Mouse (Mus musculus): ENCODE data around the gene Dph2. TPM values are rescaled to one million over a fixed set of nuclear protein-coding genes. Genes with fewer than 3 reads are reported as not detected.

The Dph2 gene
- 23.9 and 27.7 TPM in 2 replicates for polyA plus RNA-seq (2014; fragmentation: Nextera tagmentation; extraction: Ambion mirVana)

- peak within 1 kb of the TSS; percentile 60 for H3K9ac ChIP-seq (ENCODE audit: low read length)
- ATAC-seq (ENCODE audit: low FRiP score) (peak; percentile 87), DNase-seq (ENCODE audit: low spot score, missing footprints) (peak; percentile 98)
- H3K4me2 ChIP-seq, result peak within 1 kb of the TSS; percentile 55
- H3K36me3 ChIP-seq (ENCODE audit: control insufficient read depth, insufficient read depth, low read length), result peaks cover 8% of the 10 kb centered on the region; the same call in 1 of the 2 replicates
- peak within 1 kb of the TSS; percentile 74 for H3K4me3 ChIP-seq (ENCODE audit: low read depth, low read length)
- H3K27me3 ChIP-seq (ENCODE audit: control insufficient read depth, insufficient read depth, low read length), result no peaks in the 10 kb centered on the region
- H3K27ac ChIP-seq (ENCODE audit: low read depth, low read length), result no peak within 1 kb of the TSS
- under 1% methylated on average over 21 of the region's 21 CpGs for WGBS
- no peaks in the 10 kb centered on the region for H3K9me3 ChIP-seq (ENCODE audit: control insufficient read depth, low read length)
- H3K4me1 ChIP-seq (ENCODE audit: control insufficient read depth, insufficient read depth, low read length), result peaks cover 13% of the 10 kb centered on the region
Observed at GRCm38 (mm10) chr4:117891738-117892161, at the start of gene Dph2. Gene Dph2 (minus strand): TSS chr4:117892032.

- no peak for DNase-seq (ENCODE audit: low spot score, missing footprints)
- Histone ChIP-seq H3K9ac (ENCODE audit: low read length) (no peak overlapping the region), H3K27me3 (ENCODE audit: control insufficient read depth, insufficient read depth, low read length) (no peaks in the 10 kb centered on the region), H3K27ac (ENCODE audit: low read depth, low read length) (no peak overlapping the region), H3K9me3 (ENCODE audit: control insufficient read depth, low read length) (no peaks in the 10 kb centered on the region), H3K4me1 (ENCODE audit: control insufficient read depth, insufficient read depth, low read length) (no peaks in the 10 kb centered on the region), H3K36me3 (ENCODE audit: control insufficient read depth, insufficient read depth, low read length) (no peaks in the 10 kb centered on the region), H3K4me3 (ENCODE audit: low read depth, low read length) (no peak overlapping the region), H3K4me2 (no peak overlapping the region)
- ATAC-seq (ENCODE audit: low FRiP score), result no peak
- WGBS, result 97% methylated on average over 5 of the region's 5 CpGs
Observed at GRCm38 (mm10) chr4:117936964-117937363, 45.1 kb upstream of the Dph2 start.

GRCm38 (mm10) chr4:117934081-117934480, 42.2 kb upstream of the Dph2 start:
- Histone ChIP-seq H3K4me2 (no peak overlapping the region), H3K27ac (ENCODE audit: low read depth, low read length) (no peak overlapping the region), H3K27me3 (ENCODE audit: control insufficient read depth, insufficient read depth, low read length) (peaks cover 14% of the 10 kb centered on the region), H3K9me3 (ENCODE audit: control insufficient read depth, low read length) (no peaks in the 10 kb centered on the region), H3K4me1 (ENCODE audit: control insufficient read depth, insufficient read depth, low read length) (peaks cover 9% of the 10 kb centered on the region), H3K9ac (ENCODE audit: low read length) (no peak overlapping the region), H3K36me3 (ENCODE audit: control insufficient read depth, insufficient read depth, low read length) (no peaks in the 10 kb centered on the region), H3K4me3 (ENCODE audit: low read depth, low read length) (no peak overlapping the region)
- no peak for ATAC-seq (ENCODE audit: low FRiP score)
- no peak for DNase-seq (ENCODE audit: low spot score, missing footprints)
- WGBS, result 84% methylated on average over 4 of the region's 4 CpGs

- 83% methylated on average over 5 of the region's 5 CpGs for WGBS
- H3K4me1 ChIP-seq (ENCODE audit: control insufficient read depth, insufficient read depth, low read length), result peaks cover 16% of the 10 kb centered on the region
- H3K9ac ChIP-seq (ENCODE audit: low read length), result no peak overlapping the region
- H3K4me3 ChIP-seq (ENCODE audit: low read depth, low read length), result no peak overlapping the region
- peaks cover 22% of the 10 kb centered on the region for H3K27me3 ChIP-seq (ENCODE audit: control insufficient read depth, insufficient read depth, low read length)
- H3K36me3 ChIP-seq (ENCODE audit: control insufficient read depth, insufficient read depth, low read length), result no peaks in the 10 kb centered on the region
- no peak overlapping the region for H3K4me2 ChIP-seq
- no peak overlapping the region for H3K27ac ChIP-seq (ENCODE audit: low read depth, low read length)
- no peak for ATAC-seq (ENCODE audit: low FRiP score)
- DNase-seq (ENCODE audit: low spot score, missing footprints), result no peak
- H3K9me3 ChIP-seq (ENCODE audit: control insufficient read depth, low read length), result no peaks in the 10 kb centered on the region
Observed at GRCm38 (mm10) chr4:117933248-117933647, 41.4 kb upstream of the Dph2 start.

GRCm38 (mm10) chr4:117929391-117929881, 37.6 kb upstream of the Dph2 start, which contains the start of gene Artn:
Gene Artn (minus strand): TSS chr4:117929763.
- Histone ChIP-seq H3K36me3 (ENCODE audit: control insufficient read depth, insufficient read depth, low read length) (no peaks in the 10 kb centered on the region), H3K4me2 (peak within 1 kb of the TSS; percentile 54), H3K4me1 (ENCODE audit: control insufficient read depth, insufficient read depth, low read length) (peaks cover 23% of the 10 kb centered on the region), H3K27ac (ENCODE audit: low read depth, low read length) (no peak within 1 kb of the TSS), H3K27me3 (ENCODE audit: control insufficient read depth, insufficient read depth, low read length) (peaks cover 56% of the 10 kb centered on the region), H3K9me3 (ENCODE audit: control insufficient read depth, low read length) (no peaks in the 10 kb centered on the region), H3K4me3 (ENCODE audit: low read depth, low read length) (peak within 1 kb of the TSS; percentile 25), H3K9ac (ENCODE audit: low read length) (peak within 1 kb of the TSS; percentile 6)
- under 1% methylated on average over 33 of the region's 33 CpGs for WGBS
- ATAC-seq (ENCODE audit: low FRiP score) (peak; percentile 25; the same call in 1 of the 2 replicates), DNase-seq (ENCODE audit: low spot score, missing footprints) (peak; percentile 93)

- ATAC-seq (ENCODE audit: low FRiP score) (peak; percentile 28), DNase-seq (ENCODE audit: low spot score, missing footprints) (peak; percentile 89)
- peak overlapping the region; percentile 54 for H3K4me2 ChIP-seq
- H3K9ac ChIP-seq (ENCODE audit: low read length), result no peak overlapping the region; the same call in 1 of the 2 replicates
- peaks cover 23% of the 10 kb centered on the region for H3K4me1 ChIP-seq (ENCODE audit: control insufficient read depth, insufficient read depth, low read length)
- H3K36me3 ChIP-seq (ENCODE audit: control insufficient read depth, insufficient read depth, low read length), result no peaks in the 10 kb centered on the region
- WGBS, result 1% methylated on average over 13 of the region's 13 CpGs
- peaks cover 56% of the 10 kb centered on the region for H3K27me3 ChIP-seq (ENCODE audit: control insufficient read depth, insufficient read depth, low read length)
- no peak overlapping the region for H3K27ac ChIP-seq (ENCODE audit: low read depth, low read length)
- peak overlapping the region; percentile 25; the same call in 1 of the 2 replicates for H3K4me3 ChIP-seq (ENCODE audit: low read depth, low read length)
- H3K9me3 ChIP-seq (ENCODE audit: control insufficient read depth, low read length), result no peaks in the 10 kb centered on the region
Observed at GRCm38 (mm10) chr4:117928699-117929241, 36.9 kb upstream of the Dph2 start.

- Histone ChIP-seq H3K4me2 (0 out of 2 replicates have a peak overlapping the region, but pooled peaks have one; percentile 4), H3K27ac (ENCODE audit: low read depth, low read length) (no peak overlapping the region), H3K4me1 (ENCODE audit: control insufficient read depth, insufficient read depth, low read length) (peaks cover 23% of the 10 kb centered on the region), H3K27me3 (ENCODE audit: control insufficient read depth, insufficient read depth, low read length) (peaks cover 56% of the 10 kb centered on the region), H3K9me3 (ENCODE audit: control insufficient read depth, low read length) (no peaks in the 10 kb centered on the region), H3K36me3 (ENCODE audit: control insufficient read depth, insufficient read depth, low read length) (no peaks in the 10 kb centered on the region), H3K9ac (ENCODE audit: low read length) (no peak overlapping the region), H3K4me3 (ENCODE audit: low read depth, low read length) (no peak overlapping the region)
- 10% methylated on average over 6 of the region's 6 CpGs for WGBS
- peak; percentile 39 for ATAC-seq (ENCODE audit: low FRiP score)
- peak; percentile 94 for DNase-seq (ENCODE audit: low spot score, missing footprints)
Observed at GRCm38 (mm10) chr4:117928234-117928633, 36.4 kb upstream of the Dph2 start.

- peak overlapping the region; percentile 78 for H3K4me2 ChIP-seq
- peak; percentile 91 for DNase-seq (ENCODE audit: low spot score, missing footprints)
- H3K4me3 ChIP-seq (ENCODE audit: low read depth, low read length), result peak overlapping the region; percentile 43
- H3K9ac ChIP-seq (ENCODE audit: low read length), result peak overlapping the region; percentile 55
- H3K27me3 ChIP-seq (ENCODE audit: control insufficient read depth, insufficient read depth, low read length), result peaks cover 56% of the 10 kb centered on the region
- H3K36me3 ChIP-seq (ENCODE audit: control insufficient read depth, insufficient read depth, low read length), result no peaks in the 10 kb centered on the region
- H3K9me3 ChIP-seq (ENCODE audit: control insufficient read depth, low read length), result no peaks in the 10 kb centered on the region
- no peak overlapping the region for H3K27ac ChIP-seq (ENCODE audit: low read depth, low read length)
- under 1% methylated on average over 63 of the region's 71 CpGs for WGBS
- peak; percentile 70 for ATAC-seq (ENCODE audit: low FRiP score)
- peaks cover 23% of the 10 kb centered on the region for H3K4me1 ChIP-seq (ENCODE audit: control insufficient read depth, insufficient read depth, low read length)
Observed at GRCm38 (mm10) chr4:117926545-117927482, 35.0 kb upstream of the Dph2 start.

Measured in midbrain, embryonic 11.5 days (tissue).